Mouse (Mus musculus): ENCODE results near the gene Zbp1. TPM values are rescaled to one million over a fixed set of nuclear protein-coding genes. Genes with fewer than 3 reads are reported as not detected.

The Zbp1 gene
- polyA plus RNA-seq, 1 experiment: 0.08 TPM

- no peak for TF ChIP-seq MYOG (IDR thresholded peaks at IDR 0.05; ENCODE audit: control insufficient read depth, extremely low read depth, insufficient read length)
- TF ChIP-seq MYOD1 (IDR thresholded peaks at IDR 0.05; ENCODE audit: control insufficient read depth, insufficient read length, low read depth): no peak
- TF ChIP-seq CEBPB (IDR thresholded peaks at IDR 0.05; ENCODE audit: low read depth): no peak
- TF ChIP-seq CTCF (IDR thresholded peaks at IDR 0.05; ENCODE audit: control insufficient read depth, insufficient read depth, insufficient read length): no peak
- TF ChIP-seq MAX (IDR thresholded peaks at IDR 0.05): no peak
- TF ChIP-seq FOSL1 (IDR thresholded peaks at IDR 0.05; ENCODE audit: insufficient read depth, low read length, poor library complexity, severe bottlenecking): no peak
- TF ChIP-seq USF1 (IDR thresholded peaks at IDR 0.05; ENCODE audit: low read depth): no peak
- Histone ChIP-seq H3ac (ENCODE audit: control insufficient read depth, insufficient read length, low read depth) (no peak overlapping the region), H3K79me3 (ENCODE audit: low read depth) (no peaks in the 10 kb centered on the region), H3K4me3 (ENCODE audit: insufficient read depth, poor library complexity, severe bottlenecking) (no peak overlapping the region), H3K79me2 (ENCODE audit: control insufficient read depth, insufficient read depth) (no peaks in the 10 kb centered on the region), H3K36me3 (ENCODE audit: control insufficient read depth, insufficient read depth) (no peaks in the 10 kb centered on the region), H3K27me3 (ENCODE audit: control insufficient read depth, insufficient read depth, insufficient read length) (no peaks in the 10 kb centered on the region)
Measured at GRCm38 (mm10) chr2:173209091-173209815, 9.5 kb downstream of the Zbp1 start.

- no peaks in the 10 kb centered on the region for H3K79me3 ChIP-seq (ENCODE audit: low read depth)
- H3K36me3 ChIP-seq (ENCODE audit: control insufficient read depth, insufficient read depth): no peaks in the 10 kb centered on the region
- H3K79me2 ChIP-seq (ENCODE audit: control insufficient read depth, insufficient read depth): no peaks in the 10 kb centered on the region
- no peak overlapping the region for H3K4me3 ChIP-seq (ENCODE audit: insufficient read depth, poor library complexity, severe bottlenecking)
- peaks cover 4% of the 10 kb centered on the region for H3K27me3 ChIP-seq (ENCODE audit: control insufficient read depth, insufficient read depth, insufficient read length)
- no peak overlapping the region for H3ac ChIP-seq (ENCODE audit: control insufficient read depth, insufficient read length, low read depth)
- TF ChIP-seq CEBPB (IDR thresholded peaks at IDR 0.05; ENCODE audit: low read depth) (no peak), FOSL1 (IDR thresholded peaks at IDR 0.05; ENCODE audit: insufficient read depth, low read length, poor library complexity, severe bottlenecking) (no peak), MYOG (IDR thresholded peaks at IDR 0.05; ENCODE audit: control insufficient read depth, extremely low read depth, insufficient read length) (no peak), USF1 (IDR thresholded peaks at IDR 0.05; ENCODE audit: low read depth) (no peak), MYOD1 (IDR thresholded peaks at IDR 0.05; ENCODE audit: control insufficient read depth, insufficient read length, low read depth) (no peak), CTCF (IDR thresholded peaks at IDR 0.05; ENCODE audit: control insufficient read depth, insufficient read depth, insufficient read length) (no peak), MAX (IDR thresholded peaks at IDR 0.05) (no peak)
Measured at GRCm38 (mm10) chr2:173207051-173207450, 11.7 kb downstream of the Zbp1 start.

GRCm38 (mm10) chr2:173205563-173206099 lies 13.1 kb downstream of the Zbp1 start:
- Histone ChIP-seq H3K79me3 (ENCODE audit: low read depth) (no peaks in the 10 kb centered on the region), H3ac (ENCODE audit: control insufficient read depth, insufficient read length, low read depth) (no peak overlapping the region), H3K36me3 (ENCODE audit: control insufficient read depth, insufficient read depth) (no peaks in the 10 kb centered on the region), H3K27me3 (ENCODE audit: control insufficient read depth, insufficient read depth, insufficient read length) (peaks cover 4% of the 10 kb centered on the region), H3K79me2 (ENCODE audit: control insufficient read depth, insufficient read depth) (no peaks in the 10 kb centered on the region), H3K4me3 (ENCODE audit: insufficient read depth, poor library complexity, severe bottlenecking) (no peak overlapping the region)
- no peak for TF ChIP-seq FOSL1 (IDR thresholded peaks at IDR 0.05; ENCODE audit: insufficient read depth, low read length, poor library complexity, severe bottlenecking)
- no peak for TF ChIP-seq USF1 (IDR thresholded peaks at IDR 0.05; ENCODE audit: low read depth)
- no peak for TF ChIP-seq MAX (IDR thresholded peaks at IDR 0.05)

- TF ChIP-seq USF1 (IDR thresholded peaks at IDR 0.05; ENCODE audit: low read depth): no peak
- no peak for TF ChIP-seq MYOG (IDR thresholded peaks at IDR 0.05; ENCODE audit: control insufficient read depth, extremely low read depth, insufficient read length)
- no peak for TF ChIP-seq CTCF (IDR thresholded peaks at IDR 0.05; ENCODE audit: control insufficient read depth, insufficient read depth, insufficient read length)
- no peak for TF ChIP-seq MAX (IDR thresholded peaks at IDR 0.05)
- TF ChIP-seq MYOD1 (IDR thresholded peaks at IDR 0.05; ENCODE audit: control insufficient read depth, insufficient read length, low read depth): no peak
- no peak for TF ChIP-seq FOSL1 (IDR thresholded peaks at IDR 0.05; ENCODE audit: insufficient read depth, low read length, poor library complexity, severe bottlenecking)
- TF ChIP-seq CEBPB (IDR thresholded peaks at IDR 0.05; ENCODE audit: low read depth): no peak
- Histone ChIP-seq H3K79me3 (ENCODE audit: low read depth) (no peaks in the 10 kb centered on the region), H3ac (ENCODE audit: control insufficient read depth, insufficient read length, low read depth) (no peak overlapping the region), H3K27me3 (ENCODE audit: control insufficient read depth, insufficient read depth, insufficient read length) (peaks cover 4% of the 10 kb centered on the region), H3K79me2 (ENCODE audit: control insufficient read depth, insufficient read depth) (no peaks in the 10 kb centered on the region), H3K4me3 (ENCODE audit: insufficient read depth, poor library complexity, severe bottlenecking) (no peak overlapping the region), H3K36me3 (ENCODE audit: control insufficient read depth, insufficient read depth) (no peaks in the 10 kb centered on the region)
Measured at GRCm38 (mm10) chr2:173204671-173205070, 14.1 kb downstream of the Zbp1 start.

GRCm38 (mm10) chr2:173203726-173204125 lies 15.0 kb downstream of the Zbp1 start:
- Histone ChIP-seq H3ac (ENCODE audit: control insufficient read depth, insufficient read length, low read depth) (no peak overlapping the region), H3K79me2 (ENCODE audit: control insufficient read depth, insufficient read depth) (no peaks in the 10 kb centered on the region), H3K4me3 (ENCODE audit: insufficient read depth, poor library complexity, severe bottlenecking) (no peak overlapping the region), H3K36me3 (ENCODE audit: control insufficient read depth, insufficient read depth) (no peaks in the 10 kb centered on the region), H3K79me3 (ENCODE audit: low read depth) (no peaks in the 10 kb centered on the region), H3K27me3 (ENCODE audit: control insufficient read depth, insufficient read depth, insufficient read length) (peaks cover 4% of the 10 kb centered on the region)
- TF ChIP-seq MYOD1 (IDR thresholded peaks at IDR 0.05; ENCODE audit: control insufficient read depth, insufficient read length, low read depth) (no peak), MAX (IDR thresholded peaks at IDR 0.05) (no peak), CEBPB (IDR thresholded peaks at IDR 0.05; ENCODE audit: low read depth) (no peak), MYOG (IDR thresholded peaks at IDR 0.05; ENCODE audit: control insufficient read depth, extremely low read depth, insufficient read length) (no peak)

All from C2C12 (cell line).